Mouse (Mus musculus): ENCODE data around the gene Ttf2.
A peak's percentile ranks its signal among the peaks of the same experiment; 100 is the strongest.

The Ttf2 gene

GRCm38 (mm10) chr3:100979290-100979689 is 9.8 kb upstream of the Ttf2 start:
- no peak for DNase-seq (ENCODE audit: low read depth, low spot score)

DNA sequence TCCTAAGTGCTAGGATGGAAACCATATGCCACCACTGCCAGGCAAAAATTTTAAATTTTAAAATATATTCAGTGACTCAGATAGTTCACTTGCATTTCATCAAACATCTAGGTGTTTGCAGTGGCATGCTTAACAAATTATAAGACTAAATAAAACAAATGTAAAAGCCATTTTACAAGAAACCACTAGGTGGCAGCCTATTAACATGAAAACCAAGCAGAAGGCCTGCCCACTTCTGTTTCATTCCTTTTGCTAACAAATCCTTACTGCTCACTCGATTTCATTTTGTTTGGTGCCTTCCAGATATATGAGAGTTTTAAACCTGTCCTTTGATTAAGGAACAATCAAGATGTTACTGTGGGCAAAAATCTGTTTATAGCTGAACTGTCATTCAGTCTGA is 4.4 kb upstream of the Ttf2 start:
- DNase-seq (ENCODE audit: low read depth, low spot score) = peak; percentile 48

DNA sequence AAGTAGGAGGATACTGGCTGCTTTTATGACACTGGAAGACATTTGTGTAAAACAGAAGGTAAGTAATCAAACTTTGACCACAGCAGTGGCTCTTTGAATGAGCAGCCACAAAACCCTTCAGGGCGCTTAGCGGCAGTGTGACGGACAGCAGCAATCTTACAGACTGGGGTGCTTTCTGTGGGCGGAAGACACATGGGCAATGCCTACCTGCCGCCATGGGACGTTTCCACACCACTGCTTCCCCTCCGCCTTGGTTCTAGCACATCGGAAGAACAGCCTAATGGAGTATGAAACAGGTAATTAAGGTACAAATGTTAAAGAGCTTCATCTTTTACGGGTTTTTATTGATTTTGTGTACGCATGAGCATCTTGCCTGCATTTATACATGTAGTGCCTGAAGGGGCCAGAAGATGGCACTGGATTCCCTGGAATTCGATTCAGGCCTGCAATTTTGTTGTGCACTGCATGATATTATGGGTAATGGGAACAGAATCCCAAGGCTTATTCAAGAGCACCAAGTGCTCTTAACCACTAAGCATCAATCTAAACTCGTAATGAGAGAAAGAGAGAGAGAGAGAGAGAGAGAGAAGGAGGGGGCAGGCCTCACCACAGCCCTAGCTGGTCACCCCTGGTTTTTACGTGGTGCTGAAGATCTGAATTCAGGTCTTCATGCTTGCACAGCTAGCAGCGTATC is 5.5 kb downstream of the Ttf2 start:
- DNase-seq (ENCODE audit: low read depth, low spot score) = peak; percentile 9

DNA sequence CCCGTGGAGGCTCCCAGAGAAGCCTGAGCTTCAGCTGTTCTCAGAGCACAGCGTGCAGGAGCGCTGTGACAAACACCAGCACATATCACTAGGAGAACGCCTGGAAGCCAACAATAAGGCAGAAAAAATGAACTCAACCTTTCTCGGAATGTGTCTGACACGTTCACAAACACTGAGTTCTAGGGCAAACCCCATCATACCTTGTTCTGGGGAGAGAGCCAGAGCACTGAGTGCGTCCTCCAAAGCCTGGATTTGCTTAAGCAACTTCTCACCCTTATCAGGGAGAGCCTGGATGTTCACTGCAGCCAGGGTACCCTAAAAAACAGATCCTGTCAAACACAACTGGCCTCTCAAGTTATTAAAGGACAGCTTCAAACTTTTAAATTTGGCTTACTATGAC is 8.0 kb downstream of the Ttf2 start:
- DNase-seq (ENCODE audit: low read depth, low spot score) = no peak

DNA sequence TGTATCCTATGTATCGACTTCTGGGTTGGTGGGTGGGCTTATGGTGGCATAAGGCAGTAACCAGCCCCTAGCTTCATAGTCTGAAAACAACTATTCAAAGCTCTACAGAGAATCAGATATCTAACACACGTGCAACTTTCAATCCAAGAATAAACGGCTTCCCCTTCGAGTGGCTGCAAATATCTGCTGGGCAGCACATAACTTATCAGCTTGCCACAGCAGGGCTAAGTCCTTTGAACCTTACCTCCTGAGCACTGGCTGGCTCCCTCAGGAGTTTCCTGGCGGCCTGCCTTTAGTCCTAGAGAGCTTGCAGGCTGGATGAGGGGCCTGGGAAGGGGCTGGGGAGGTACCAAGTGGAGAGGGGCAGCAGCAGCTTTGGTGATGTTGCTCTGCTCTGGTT is 8.5 kb downstream of the Ttf2 start:
- DNase-seq (ENCODE audit: low read depth, low spot score) = no peak

GRCm38 (mm10) chr3:100954616-100955015 is 14.8 kb downstream of the Ttf2 start:
- DNase-seq (ENCODE audit: low read depth, low spot score) = no peak

- DNase-seq (ENCODE audit: low read depth, low spot score) = no peak
Observed at GRCm38 (mm10) chr3:100951531-100951930, 17.9 kb downstream of the Ttf2 start.

DNA sequence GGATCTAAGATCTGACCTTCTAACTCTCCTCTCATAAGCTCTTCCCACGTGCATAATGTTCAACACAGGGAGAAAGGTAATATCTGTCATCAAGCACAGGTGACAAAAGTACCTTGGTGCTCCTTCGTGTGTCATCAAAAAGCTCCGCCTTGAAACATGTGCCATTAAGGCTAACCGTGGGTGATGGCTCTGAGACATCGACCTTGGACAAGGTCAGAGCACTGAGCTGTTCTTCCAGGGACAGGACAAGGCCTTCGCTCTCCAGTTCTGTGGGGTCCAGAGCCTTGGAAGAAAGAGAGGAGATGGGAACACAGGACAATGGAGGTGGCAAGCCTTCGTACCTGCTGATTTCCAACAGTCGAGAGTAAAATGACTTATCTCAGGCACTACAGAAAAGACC is 22.2 kb downstream of the Ttf2 start:
- no peak for DNase-seq (ENCODE audit: low read depth, low spot score)

GRCm38 (mm10) chr3:100940496-100941037 is 28.9 kb downstream of the Ttf2 start:
- no peak for DNase-seq (ENCODE audit: low read depth, low spot score)

- DNase-seq (ENCODE audit: low read depth, low spot score) = no peak
Observed at GRCm38 (mm10) chr3:100938211-100938610, 31.3 kb downstream of the Ttf2 start.

DNA sequence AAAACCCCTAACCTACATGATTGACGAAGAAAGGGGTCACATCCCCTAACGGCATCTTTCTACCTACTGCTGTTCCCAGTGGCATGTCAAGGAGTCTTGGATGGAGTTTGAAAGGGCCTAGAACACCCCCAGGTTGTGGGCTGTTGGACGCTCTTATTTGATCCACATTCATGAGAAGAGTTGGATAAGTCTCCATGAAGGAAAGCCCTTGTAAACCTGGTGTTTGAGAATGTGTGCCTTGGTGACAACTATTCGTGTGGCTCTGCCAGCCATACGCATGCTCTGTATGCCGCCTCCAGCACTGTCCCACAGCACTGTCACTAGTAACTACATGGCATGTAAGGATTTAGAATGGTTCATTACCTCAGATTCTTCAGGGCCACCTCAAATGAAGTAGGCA is 33.3 kb downstream of the Ttf2 start:
- no peak for DNase-seq (ENCODE audit: low read depth, low spot score)

DNA sequence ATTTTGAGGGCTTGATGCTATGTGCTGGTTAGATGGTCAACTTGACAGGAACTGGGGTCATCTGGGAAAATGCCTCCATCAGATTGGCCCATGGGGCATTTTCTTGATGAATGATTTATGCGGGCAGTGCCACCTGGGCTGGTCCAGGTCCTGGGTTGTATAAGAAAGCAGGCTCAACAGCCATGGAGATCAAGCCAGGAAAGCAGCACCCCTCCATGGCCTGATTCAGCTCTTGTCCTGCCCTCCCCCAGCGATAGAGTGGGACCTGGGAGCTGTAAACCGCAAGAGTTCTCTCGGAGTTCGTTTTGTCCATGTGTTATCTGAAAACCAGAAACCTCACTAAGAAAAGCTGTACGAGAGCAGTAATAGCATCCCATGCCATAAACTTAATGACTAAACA is 33.9 kb downstream of the Ttf2 start:
- DNase-seq (ENCODE audit: low read depth, low spot score) = no peak

GRCm38 (mm10) chr3:100932077-100932944 is 37.2 kb downstream of the Ttf2 start:
- no peak for DNase-seq (ENCODE audit: low read depth, low spot score)

DNA sequence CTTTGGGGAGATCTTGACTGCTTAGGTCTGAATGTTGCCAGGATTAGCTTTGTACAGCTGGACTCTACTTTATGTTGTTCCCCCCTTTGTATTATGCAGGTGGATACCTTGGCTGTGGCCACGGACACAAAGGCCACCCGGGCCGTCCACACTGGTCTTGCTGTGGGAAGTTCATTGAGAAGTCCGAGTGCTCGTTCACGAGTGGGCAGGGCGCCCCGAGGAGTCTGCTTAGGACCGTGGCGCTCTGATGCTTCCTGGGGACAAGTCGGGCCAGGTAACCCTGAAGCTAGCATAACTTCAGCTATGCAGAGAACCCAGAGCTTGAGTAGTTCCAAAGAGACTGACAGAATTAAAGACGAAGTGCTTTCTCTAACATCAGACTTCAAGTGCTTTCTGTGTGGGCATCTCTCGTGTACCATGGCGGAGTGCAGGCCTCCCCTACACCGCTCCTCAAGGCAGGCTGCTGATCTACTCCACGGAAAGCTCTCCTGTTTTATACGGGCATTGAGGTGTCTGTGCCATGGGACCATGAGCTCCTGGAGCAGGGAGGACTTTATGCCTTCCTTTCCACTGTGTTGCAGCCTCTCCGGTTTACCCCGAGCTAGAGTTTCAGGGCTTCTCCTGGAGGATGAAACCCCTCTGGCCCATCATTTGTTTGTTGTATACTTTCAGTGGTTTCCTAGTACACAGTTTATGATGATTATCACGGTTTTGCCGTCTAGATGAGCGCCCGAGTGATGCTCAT is 38.0 kb downstream of the Ttf2 start:
- DNase-seq (ENCODE audit: low read depth, low spot score) = no peak

GRCm38 (mm10) chr3:100925176-100925575 is 44.3 kb downstream of the Ttf2 start:
- DNase-seq (ENCODE audit: low read depth, low spot score) = no peak

GRCm38 (mm10) chr3:100924065-100924732 is 45.3 kb downstream of the Ttf2 start:
- DNase-seq (ENCODE audit: low read depth, low spot score) = no peak

- no peak for DNase-seq (ENCODE audit: low read depth, low spot score)
Observed at GRCm38 (mm10) chr3:100922506-100923375, 46.7 kb downstream of the Ttf2 start.

DNA sequence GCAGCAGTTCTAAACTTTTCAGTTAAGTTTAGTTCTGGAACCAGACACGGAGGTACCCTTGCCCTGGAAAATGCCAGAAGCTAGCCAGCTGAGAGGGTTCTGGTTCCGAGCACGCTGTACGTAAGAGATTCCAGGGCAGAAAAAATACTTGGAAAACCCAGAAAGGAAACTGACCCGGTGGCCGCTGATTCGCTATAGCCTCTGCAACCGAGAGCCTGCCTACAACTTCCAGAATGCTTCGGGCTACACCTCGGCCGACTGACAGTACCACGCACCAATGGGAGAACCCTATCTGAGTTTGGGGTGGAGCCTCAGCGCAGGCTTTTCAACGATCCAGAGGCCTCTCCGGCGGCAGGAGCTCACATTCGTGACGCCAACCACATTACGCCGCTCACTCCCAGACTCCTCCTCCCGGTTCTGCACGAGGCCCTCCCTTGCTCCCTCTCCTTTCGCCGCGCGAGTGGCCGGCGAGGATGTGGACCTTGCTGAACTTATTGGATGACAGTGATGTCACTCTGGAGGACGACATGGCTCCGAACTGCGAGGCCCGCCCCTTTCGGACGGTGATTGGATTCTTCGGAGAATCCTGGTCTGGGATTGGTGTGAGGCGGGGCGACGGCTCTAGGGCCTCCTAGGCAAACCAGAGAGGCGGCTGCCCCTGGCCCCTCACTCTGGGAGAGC is 47.5 kb downstream of the Ttf2 start, which contains the start of gene Trim45:
Gene Trim45, plus strand, starts transcription at position 378 of the 681 bp plus-strand sequence.
- peak; percentile 99 for DNase-seq (ENCODE audit: low read depth, low spot score)

DNA sequence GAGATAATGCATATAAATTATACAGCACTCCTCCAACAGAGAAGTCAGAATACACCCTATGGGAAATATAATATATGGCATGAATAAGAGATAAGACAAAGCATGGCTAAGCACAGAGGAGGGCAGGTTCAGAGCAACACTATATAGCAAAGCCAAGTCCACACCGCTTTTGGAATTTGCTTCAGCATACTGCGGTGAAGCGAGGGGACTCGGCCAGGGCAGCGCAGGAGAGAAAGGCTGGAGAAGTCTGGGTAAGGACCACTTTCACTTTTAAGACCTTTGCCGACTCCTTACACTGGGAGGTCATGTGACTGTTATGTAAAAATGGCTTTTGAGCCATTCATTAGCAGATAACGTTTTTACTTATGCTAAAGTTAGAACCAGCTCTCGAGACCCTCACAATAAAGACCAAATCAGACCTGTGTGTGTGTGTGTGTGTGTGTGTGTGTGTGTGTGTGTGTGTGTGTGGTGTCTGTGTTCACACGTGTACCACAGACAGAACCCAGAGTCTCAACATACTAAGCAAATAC is 48.8 kb downstream of the Ttf2 start:
- no peak for DNase-seq (ENCODE audit: low read depth, low spot score)

GRCm38 (mm10) chr3:100916844-100917243 is 52.6 kb downstream of the Ttf2 start:
- DNase-seq (ENCODE audit: low read depth, low spot score) = no peak

All from skeletal muscle tissue, adult 2 months (tissue).